Mouse (Mus musculus) hematopoietic stem cell, adult 5-6 weeks (primary cell): ENCODE data around the gene Irf6. TPM values are rescaled to one million over a fixed set of nuclear protein-coding genes. Genes with fewer than 3 reads are reported as not detected.

Source experiments
- ATAC-seq, 2 experiments: fragments of 125-278 bp in 1 of 2; replicated peaks in 1 of 2; 2 replicates each; pipeline ENCODE4 v1.8.0; 2016 to 2017; ENCODE audit warnings: inconsistent platforms in 2 of 2, mild to moderate bottlenecking in 2 of 2, moderate number of reproducible peaks in 2 of 2, low read depth in 1 of 2, moderate TSS enrichment in 1 of 2; ENCODE audit not compliant: low FRiP score in 2 of 2, poor library complexity in 2 of 2, severe bottlenecking in 2 of 2, insufficient read depth in 1 of 2, low TSS enrichment in 1 of 2
- total RNA-seq: library from RNA; stranded (forward); fragments of 172-1452, 232-1000 nt; gene quantifications from 2 replicates; pipeline ENCODE4 v1.2.3, GENCODE M21; 2017

Irf6 gene
- total RNA-seq, 1 experiment from 2014 or later = 14.5 TPM

DNA sequence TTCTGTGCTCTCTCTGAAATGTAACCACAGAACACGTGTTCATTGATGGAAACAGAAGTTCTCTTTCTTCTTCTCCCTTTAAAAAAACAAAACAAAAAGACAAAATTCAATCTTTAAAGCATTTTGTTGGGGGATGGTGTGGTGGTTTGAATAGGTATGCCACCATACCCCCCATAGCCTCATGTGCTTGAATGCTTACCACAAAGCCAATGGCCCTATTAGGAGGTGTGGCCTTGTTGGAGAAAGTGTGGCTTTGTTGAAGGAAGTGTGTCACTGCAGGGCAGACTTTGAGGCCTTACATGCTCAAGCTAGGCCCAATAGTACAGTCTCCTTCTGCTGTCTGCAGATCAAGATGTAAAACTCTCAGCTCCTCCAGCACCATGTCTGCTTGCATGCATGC is 6.5 kb upstream of the Irf6 start:
- no peak for ATAC-seq

DNA sequence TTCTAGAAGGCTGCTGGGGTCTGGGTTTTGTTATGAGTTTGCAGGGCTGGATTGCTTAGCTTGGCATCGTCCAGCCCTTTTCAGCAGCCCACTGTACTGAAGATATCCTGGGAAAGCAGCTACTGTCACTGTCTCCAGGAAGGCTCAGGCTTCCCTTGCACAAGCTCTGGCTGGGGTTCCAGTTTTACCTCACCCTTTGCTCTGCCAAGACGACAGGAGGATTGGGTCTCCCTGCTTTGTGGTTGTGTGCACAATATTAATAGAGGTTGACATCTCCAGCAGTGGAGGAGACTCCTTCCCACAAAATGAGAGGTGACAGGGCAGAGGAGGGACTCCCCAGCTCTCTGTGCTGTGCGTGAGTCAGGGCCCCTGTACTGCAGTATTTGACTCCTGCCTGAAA is 3.7 kb upstream of the Irf6 start:
- no peak for ATAC-seq

DNA sequence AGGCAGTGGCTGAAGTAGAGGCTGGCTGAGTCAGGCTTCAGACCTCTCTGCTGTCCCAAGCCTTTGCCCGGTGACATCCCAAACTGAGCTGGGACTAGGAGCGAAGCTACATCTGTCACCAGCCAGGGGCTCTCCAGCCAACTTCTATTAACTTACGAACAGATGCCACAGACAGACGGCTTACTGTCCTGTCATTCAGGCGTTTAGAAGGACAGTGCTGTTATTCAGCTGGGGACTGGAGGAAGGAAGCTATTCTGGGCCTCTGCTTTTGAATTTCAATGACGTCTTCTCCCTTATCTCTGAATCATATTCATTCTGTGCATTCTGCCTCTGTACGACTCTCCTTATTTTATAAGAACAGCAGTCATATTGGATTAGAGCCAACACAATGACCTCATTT is 1.8 kb upstream of the Irf6 start:
- no peak for ATAC-seq

DNA sequence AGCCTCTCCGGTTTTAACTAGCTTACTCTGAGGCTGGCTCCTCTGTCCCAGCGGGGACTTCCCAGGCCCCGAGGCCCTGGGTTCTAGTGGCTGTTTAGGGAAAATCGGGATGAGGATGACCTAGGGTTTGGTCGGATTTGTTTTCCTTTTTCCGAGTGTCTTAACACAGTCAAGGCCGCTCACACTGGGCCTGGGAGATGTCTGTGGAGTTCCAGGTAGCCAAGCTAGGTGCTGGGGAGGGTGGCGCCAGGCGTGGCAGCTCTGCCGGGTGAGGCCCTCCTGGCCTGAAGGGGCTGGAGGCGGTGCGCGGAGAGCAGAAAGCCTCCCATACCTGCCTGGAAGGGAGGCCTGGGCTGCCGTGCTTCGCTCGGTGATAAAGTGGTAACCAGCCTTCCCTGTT is 650 bp downstream of the Irf6 start:
- ATAC-seq = no peak

DNA sequence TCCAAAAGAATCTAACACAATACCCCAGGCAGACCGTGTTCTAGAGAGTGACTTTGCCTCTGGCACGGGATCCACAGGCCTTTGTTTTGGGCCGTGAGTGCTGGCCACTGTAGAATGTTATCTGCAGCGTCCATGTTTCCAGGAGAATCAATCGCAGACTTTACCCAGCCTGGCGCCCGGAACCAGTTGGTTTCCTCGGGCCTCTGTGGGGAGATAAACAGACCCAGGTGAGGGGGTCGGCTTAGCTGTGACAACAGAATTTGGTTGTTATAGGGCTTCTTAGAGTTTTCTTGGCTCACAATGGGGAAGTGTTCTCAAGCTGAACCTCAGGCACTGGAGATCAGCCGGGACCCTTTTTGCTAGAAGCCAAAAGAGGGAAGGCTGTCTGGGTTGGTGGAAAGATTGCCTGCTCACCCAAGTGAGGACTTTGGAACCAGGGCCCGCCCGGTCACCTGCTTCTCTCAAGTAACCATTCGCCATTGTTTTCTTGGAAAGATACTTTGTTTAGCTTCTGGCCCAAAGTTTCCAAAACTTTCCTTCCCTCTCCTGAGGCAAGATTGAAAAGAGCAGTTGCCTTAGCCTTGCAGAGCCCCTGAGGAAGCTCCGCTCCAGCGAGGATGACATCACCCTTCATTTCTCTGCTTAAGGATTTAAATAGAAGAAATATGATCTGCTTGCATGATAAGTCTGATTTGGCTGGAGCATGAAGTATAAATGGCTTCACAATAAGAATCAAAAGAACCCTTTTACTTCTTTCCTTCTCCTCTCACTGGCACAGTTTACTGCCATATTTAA is 3.6 kb downstream of the Irf6 start:
- ATAC-seq = peak; percentile 29 to 46

DNA sequence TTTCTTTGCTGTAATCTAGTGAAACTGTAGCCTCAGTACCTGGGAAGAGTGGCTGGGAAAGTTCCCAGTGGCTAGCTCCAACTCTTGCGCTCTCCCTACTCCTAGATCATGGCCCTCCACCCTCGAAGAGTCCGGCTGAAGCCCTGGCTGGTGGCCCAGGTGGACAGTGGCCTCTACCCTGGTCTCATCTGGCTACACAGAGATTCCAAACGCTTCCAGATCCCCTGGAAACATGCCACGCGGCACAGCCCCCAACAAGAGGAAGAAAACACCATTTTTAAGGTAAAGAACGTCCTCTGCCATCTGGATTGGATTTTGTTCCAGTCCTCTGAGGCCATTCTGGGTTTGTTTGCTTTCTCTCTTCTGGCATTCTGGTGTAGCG is 4.2 kb downstream of the Irf6 start:
- no peak for ATAC-seq

DNA sequence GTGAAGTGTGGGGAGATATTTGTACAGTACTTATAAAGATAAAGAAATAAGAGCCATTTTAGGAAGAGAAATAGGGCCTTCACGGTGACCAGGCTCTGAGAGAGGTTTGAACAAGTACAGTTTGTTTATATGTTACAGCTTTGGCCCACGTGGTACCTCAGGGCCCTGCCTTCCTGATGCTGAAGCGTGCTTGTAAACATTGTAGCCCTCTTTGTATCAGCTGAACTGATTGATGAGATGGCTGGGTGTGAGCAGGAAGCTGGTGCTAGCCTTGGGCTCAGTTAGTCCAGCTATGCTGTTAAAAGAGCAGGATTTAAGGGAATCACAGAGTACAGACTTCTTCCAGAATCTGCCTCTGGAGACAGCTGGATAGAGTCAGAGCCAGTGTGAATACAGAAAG is 6.3 kb downstream of the Irf6 start:
- ATAC-seq = no peak

DNA sequence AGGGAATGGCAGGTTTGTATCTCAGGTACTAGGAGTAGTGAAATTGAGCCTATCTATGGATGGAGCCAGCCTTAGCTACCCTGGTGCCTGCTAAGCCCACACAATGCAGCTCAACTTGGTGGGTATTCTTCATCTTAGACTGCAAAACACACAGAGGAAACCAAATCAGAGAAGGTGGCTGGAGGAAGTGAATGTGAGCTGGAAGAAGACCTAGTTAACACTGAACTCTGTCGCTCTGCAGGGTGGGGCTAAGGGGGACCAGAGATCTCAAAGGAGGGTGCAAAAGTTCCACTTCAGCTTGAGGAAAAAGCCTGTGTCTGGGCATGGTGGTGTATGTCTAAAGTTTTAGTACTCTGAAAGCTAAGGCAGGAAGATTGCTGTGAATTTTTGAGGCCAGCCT is 6.7 kb downstream of the Irf6 start:
- ATAC-seq = no peak

DNA sequence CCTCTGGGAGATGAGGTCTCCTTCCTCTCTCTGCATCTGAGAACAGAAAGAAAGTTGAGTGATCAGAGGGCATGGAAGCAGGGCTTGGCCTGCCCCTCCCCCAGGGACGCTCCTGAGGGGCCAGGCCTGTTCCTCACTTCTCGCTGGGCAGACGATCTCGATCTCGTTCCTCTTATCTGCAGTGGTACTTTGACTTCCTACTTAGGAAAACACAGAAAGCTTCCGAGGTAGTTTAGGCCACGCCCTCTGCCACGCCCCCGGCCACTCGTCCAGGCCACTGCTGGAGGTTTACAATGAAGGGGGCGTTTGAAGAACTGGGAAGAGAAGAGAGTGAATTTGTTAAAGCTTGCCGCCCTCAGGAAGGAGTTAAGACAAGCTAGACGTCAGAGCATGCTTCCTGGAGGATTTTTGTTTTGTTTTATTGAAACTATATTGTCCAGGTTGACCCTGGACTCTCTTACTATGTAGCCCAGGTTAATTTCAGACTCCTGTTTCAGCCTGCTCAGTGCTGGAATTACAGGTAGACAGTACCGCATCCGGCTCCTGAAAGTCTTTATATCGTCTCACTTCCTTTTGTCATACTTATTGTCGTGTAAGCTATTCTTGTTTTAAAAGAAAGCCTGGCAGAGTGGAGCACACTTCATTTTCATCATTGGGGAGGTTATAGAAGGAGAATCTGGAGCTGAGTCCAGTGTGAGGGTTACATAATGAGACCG is 7.6 kb downstream of the Irf6 start:
- ATAC-seq = peak; percentile 79 to 86

DNA sequence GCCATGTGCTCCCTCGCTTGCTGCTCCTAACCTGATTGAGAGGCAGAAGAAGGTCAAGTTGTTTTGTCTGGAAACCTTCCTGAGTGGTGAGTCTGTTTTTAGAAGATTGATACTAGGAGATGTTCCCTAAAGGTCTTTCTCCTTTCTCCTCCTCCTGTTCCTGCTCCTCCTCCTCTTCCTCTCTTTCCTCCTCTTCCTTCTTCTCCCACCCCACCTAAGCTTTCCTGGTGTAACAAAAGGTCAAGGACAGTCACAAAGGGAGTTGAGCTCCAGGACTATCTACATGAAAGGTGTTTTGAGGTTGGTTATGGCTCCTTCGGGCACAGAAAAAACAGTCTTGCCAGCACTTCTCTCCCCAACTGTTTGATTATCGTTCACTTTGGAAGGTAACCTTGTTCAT is 14.8 kb downstream of the Irf6 start, which contains the start of gene A130010J15Rik:
A130010J15Rik (plus strand) TSS at position 301 of the 400 bp plus-strand sequence.
- ATAC-seq = no peak

DNA sequence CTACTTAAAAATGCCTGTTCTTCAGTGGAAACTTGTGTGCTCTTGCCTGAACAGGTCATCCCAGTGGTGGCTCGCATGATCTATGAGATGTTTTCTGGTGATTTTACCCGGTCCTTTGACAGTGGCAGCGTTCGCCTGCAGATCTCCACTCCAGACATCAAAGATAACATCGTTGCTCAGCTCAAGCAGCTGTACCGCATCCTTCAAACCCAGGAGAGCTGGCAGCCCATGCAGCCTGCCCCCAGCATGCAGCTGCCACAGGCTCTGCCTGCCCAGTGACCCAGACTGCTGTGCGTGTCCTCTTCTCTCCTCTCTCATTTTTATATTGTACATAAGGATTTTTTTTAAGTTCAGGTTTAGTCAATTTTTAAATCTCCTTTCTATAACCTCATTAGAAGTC is 16.3 kb downstream of the Irf6 start:
- no peak for ATAC-seq

DNA sequence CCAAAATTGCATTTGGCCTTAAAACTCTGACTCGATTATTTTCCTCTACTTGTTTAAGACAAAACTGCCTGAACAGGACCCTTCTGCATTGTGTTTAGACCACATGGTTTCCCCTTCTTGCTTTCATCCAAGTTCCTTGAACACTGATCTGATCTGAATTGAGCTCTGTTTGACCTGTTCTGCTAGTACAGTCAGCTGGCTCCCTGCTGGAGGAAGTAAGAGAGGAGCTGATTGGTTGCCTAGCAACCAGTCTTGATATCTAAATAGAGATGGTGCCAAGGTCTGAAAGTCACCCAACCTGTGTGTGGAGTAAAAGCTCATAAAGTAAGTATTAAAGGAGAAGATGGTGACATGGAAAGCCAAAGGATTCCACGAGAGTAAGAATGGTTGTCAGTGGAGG is 16.9 kb downstream of the Irf6 start:
- peak in 1 of 2 experiments; percentile 12; a peak in 1 of 4 replicates for ATAC-seq

DNA sequence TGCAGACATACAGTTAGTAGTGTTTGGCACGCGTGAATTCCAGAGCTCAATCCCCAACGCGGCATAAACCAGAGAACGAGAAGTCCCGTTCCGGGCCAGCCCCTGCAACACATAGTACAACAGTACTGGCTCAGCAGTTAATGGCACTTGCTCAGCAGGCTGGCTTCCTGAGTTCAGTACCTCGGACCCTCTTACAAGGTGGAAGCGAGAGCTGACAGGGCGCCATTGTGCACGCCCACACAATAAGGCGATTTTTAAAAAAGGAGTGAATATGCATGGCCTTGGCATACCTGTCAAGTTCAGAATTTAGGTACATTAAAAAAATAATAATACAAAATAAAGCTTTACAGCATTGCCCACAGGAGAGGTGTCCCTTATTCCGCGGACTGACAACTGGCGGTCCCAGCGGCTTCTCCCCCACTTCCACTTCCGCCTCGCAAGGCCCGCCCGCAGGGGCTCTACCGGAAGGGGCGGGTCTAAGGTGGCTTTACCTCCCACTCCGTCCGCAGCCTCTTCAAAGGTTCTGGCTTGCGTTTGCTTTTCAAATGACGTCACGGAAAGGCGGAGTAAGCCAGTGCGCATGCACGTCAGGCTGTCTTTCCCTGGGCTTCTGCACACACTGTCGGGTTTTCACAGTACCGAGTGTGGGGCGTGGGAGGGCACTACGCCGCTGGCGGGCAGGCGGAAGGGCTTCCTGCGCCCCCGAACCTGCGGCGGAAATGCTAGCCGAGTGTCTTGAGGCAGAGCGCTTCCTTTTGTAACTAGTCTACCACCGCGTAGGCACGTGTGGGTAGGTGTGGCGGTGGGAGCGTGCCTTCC is 20.3 kb downstream of the Irf6 start:
- ATAC-seq = peak; percentile 92 to 94

DNA sequence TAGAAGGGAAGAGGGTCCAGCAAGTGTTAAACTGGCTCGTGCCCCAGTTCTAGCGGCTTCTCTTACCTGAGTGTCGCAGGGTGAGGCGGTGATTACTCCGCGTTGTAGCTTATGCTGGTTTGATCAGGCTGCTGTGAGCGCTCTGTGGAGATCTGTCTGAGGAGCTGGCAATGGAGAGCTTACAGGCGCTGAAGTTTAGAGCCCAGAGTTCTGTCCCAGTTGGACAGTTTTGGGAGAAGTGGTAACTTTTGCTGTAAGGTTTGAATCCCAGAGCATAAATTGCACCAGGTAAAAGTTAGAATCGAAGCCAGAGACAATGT is 20.9 kb downstream of the Irf6 start:
- ATAC-seq = no peak

DNA sequence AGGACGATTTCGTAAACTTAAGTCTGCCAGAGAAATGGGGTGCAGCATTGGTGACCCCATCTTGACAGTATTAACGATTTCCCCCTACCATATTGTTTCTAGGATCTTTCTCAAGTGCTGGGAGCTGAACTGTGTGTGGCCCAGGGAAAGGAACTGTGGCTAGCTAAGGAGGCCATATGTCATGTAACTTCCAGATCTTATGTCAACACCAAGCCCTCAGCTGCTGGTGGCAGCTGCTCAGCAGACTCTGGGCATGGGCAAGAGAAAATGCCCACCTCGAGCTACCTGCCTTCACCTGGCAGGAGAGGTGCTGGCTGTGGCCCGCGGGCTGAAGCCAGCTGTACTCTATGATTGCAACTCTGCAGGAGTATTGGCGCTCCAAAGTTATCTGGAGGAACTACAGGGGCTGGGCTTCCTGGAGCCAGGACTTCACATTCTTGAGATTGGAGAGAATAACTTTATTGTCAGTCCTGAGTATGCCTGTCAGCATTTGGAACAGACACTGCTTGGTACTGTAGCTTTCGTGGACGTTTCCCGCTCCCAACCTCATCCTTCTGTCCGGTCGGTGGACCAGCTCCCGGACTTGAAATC is 21.3 kb downstream of the Irf6 start:
- ATAC-seq = no peak

DNA sequence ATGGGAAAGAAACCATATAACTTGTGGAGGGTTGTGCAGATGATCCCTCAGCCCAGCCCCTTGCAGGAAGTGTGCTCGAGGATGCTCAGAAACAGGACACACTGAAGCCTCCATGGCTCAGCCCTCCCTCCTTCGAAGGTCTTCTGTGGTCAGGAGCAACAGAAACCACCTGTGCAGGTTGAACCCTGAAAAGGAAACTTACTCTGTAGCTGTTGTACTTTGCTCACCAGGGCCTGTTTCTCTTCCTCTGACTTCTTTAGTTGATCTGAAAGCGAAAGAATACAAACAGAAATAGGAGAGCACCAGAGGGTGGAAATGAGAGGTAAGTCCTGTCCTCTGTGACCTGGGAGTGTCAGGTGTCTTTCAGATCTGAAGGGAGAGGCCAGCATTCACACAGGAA is 28.2 kb downstream of the Irf6 start:
- ATAC-seq = no peak

DNA sequence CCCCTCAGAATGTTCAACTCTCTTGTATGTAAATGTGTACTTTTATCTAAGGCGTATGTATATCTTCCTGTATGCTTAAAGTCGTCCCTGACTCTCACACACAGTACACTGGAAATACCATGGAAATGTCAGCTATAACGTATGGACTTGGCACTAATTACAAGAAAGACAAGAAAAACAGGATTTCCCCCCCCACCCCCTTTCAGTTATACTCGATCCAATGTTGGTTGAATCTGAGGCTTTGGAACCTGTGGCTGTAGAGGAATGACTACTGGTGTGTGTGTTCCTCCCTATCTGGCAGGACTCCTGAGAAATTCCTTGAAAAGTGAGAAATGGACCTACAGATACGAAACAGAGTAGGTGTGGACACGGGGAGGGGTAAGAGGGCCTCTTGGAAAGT is 35.3 kb downstream of the Irf6 start:
- ATAC-seq = no peak

DNA sequence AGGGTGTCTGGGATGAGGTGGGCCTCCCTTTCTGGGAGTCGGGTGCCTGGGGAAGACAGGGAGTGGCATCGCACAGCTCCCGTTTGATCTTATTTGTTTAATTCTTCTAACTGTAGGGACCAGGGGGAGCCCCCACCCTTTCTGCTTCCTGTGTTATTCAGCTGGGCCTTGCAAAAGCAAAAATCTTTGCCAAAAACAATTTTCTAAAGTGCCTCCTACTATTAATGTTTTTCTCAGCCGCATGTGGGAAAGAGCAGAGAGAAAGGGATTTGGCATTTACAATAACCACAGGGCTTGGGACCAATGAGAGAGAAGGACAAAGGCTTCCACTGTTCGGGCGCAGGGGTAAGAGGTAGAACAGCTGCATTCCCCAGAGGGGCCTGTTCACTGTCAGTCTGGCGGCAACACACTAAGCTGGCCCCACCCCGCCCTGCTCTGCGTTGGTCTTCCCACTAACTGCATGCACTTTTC is 36.3 kb downstream of the Irf6 start:
- ATAC-seq = no peak
